Mouse (Mus musculus) spleen, adult 12 weeks (tissue): Measurements from ENCODE around the gene Rad1.
A peak's percentile ranks its signal among the peaks of the same experiment; 100 is the strongest.
"Not testable (repeated sequence)": the region's sequence is repeated elsewhere in the genome, so short reads cannot be mapped to it uniquely, and the experiment has no call there.

Source experiments
- DNase-seq: peaks from one replicate; pipeline ENCODE4 v3.0.0; 2022; ENCODE audit warnings: low spot score

The Rad1 gene

GRCm38 (mm10) chr15:10485484-10486364 lies at the start of gene Rad1, which contains the start of gene Brix1:
Gene Rad1, plus strand, starts transcription at chr15:10486018.
Gene Brix1, minus strand, starts transcription at chr15:10485947.
- DNase-seq: peak; percentile 91

- no peak for DNase-seq
These were observed 48.9 kb upstream of the Rad1 start for GRCm38 (mm10) chr15:10436893-10437292.

GRCm38 (mm10) chr15:10439963-10440362 lies 45.9 kb upstream of the Rad1 start:
- no peak for DNase-seq

GRCm38 (mm10) chr15:10441493-10441892 lies 44.3 kb upstream of the Rad1 start:
- no peak for DNase-seq

GRCm38 (mm10) chr15:10442275-10442674 lies 43.5 kb upstream of the Rad1 start:
- DNase-seq: no peak

GRCm38 (mm10) chr15:10447102-10447501 lies 38.7 kb upstream of the Rad1 start:
- no peak for DNase-seq

- no peak for DNase-seq
These were observed 24.8 kb upstream of the Rad1 start for GRCm38 (mm10) chr15:10460986-10461385.

- DNase-seq: no peak
These were observed 22.3 kb upstream of the Rad1 start for GRCm38 (mm10) chr15:10463555-10463954.

- DNase-seq: no peak
These were observed 21.1 kb upstream of the Rad1 start for GRCm38 (mm10) chr15:10464678-10465077.

GRCm38 (mm10) chr15:10468761-10469160 lies 17.1 kb upstream of the Rad1 start:
- DNase-seq: no peak

- no peak for DNase-seq
These were observed 16.1 kb upstream of the Rad1 start for GRCm38 (mm10) chr15:10469641-10470150.

- DNase-seq: peak; percentile 72
These were observed 15.5 kb upstream of the Rad1 start, which contains the start of gene Dnajc21 for GRCm38 (mm10) chr15:10470151-10470831. Gene Dnajc21, minus strand, starts transcription at chr15:10470516.

GRCm38 (mm10) chr15:10470941-10471340 lies 14.9 kb upstream of the Rad1 start:
- no peak for DNase-seq

GRCm38 (mm10) chr15:10486365-10486839 lies 584 bp downstream of the Rad1 start:
- DNase-seq: no peak

GRCm38 (mm10) chr15:10487246-10487645 lies 1.4 kb downstream of the Rad1 start:
- no peak for DNase-seq

- no peak for DNase-seq
These were observed 4.3 kb downstream of the Rad1 start for GRCm38 (mm10) chr15:10490101-10490500.

GRCm38 (mm10) chr15:10495944-10496343 lies 10.1 kb downstream of the Rad1 start:
- no peak for DNase-seq

- DNase-seq: not testable (repeated sequence)
These were observed 10.9 kb downstream of the Rad1 start for GRCm38 (mm10) chr15:10496696-10497095.

GRCm38 (mm10) chr15:10499593-10499992 lies 13.8 kb downstream of the Rad1 start:
- no peak for DNase-seq

- no peak for DNase-seq
These were observed 14.2 kb downstream of the Rad1 start for GRCm38 (mm10) chr15:10500035-10500434.

GRCm38 (mm10) chr15:10500838-10501719 lies 15.3 kb downstream of the Rad1 start:
- no peak for DNase-seq

GRCm38 (mm10) chr15:10506099-10506498 lies 20.3 kb downstream of the Rad1 start:
- no peak for DNase-seq
